Mouse (Mus musculus) E14TG2a.4 (cell line): ENCODE data around the gene Frmd4b.

Source experiments
- CTCF ChIP-seq: conservative IDR thresholded peaks from 2 replicates; pipeline ENCODE4 v1.5.1; 2014; ENCODE audit warnings: low read length
- NANOG ChIP-seq: IDR thresholded peaks from 2 replicates; pipeline ENCODE4 v1.6.1; 2014; ENCODE audit warnings: borderline replicate concordance, low read length, mixed read lengths

GRCm38 (mm10) chr6:97623330-97623729 lies 6.0 kb upstream of the Frmd4b start:
- TF ChIP-seq CTCF (no peak), NANOG (no peak)
